Mouse (Mus musculus): Measurements from ENCODE around the gene Lrrc43. TPM values are rescaled to one million over a fixed set of nuclear protein-coding genes. Genes with fewer than 3 reads are reported as not detected.

The Lrrc43 gene
- total and polyA plus RNA-seq, 3 experiments: not detected

DNA sequence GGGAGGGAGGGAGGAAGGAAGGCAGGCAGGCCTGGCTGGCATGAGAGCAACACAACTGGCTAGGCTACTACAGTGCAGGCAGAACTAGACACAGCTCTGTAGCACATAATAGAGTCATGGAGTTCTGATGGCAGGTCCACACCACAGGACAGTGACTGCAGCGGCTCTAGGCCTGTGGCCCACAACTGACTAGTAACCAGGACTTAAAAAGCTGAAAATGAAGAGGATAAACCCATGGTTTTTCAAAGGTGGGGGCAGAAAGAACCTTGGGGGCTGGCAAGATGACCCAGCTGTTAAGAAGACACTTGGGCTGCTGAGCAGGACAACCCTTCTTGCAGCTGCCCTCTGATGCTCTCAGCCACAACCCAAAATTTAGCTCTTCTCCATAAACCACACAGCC lies 32.5 kb downstream of the Lrrc43 start:
- peaks cover 13 to 62% of the 10 kb centered on the region in 2 experiments for H3K36me3 ChIP-seq (replicated peaks in 1 of 2; ENCODE audit: control insufficient read depth in 1 of 2, insufficient read depth in 1 of 2, low read length in 1 of 2)
- no peak for TF ChIP-seq ZKSCAN1 (IDR thresholded peaks at IDR 0.05; ENCODE audit: borderline replicate concordance, low read depth, low read length)
- TF ChIP-seq CHD1 (IDR thresholded peaks at IDR 0.05; ENCODE audit: low read depth, low read length): no peak
- TF ChIP-seq JUN (IDR thresholded peaks at IDR 0.05; ENCODE audit: insufficient read depth, low read depth, low read length): no peak
- no peak for TF ChIP-seq TBP (conservative IDR thresholded peaks at IDR 0.05; ENCODE audit: low read depth, low read length)
- TF ChIP-seq ELF1 (IDR thresholded peaks at IDR 0.05; ENCODE audit: low read depth, low read length): no peak
- H3K9ac ChIP-seq (ENCODE audit: insufficient read depth, low read depth): no peak overlapping the region
- H3K4me3 ChIP-seq (replicated peaks in 1 of 3; ENCODE audit: low read depth in 2 of 3, low read length in 2 of 3, poor library complexity in 1 of 3): no peak overlapping the region
- no peak for DNase-seq (ENCODE audit: extremely low read depth)
- no peak overlapping the region for H3K4me2 ChIP-seq (ENCODE audit: insufficient read depth, low read depth, poor library complexity, severe bottlenecking)
- no peaks in the 10 kb centered on the region for H3K9me3 ChIP-seq (replicated peaks; ENCODE audit: low read length)
- no peaks in the 10 kb centered on the region for H3K27me3 ChIP-seq (replicated peaks)
- in situ Hi-C loops (cut with MboI; ENCODE audit: low pct_ligation_motif_present, low pct_unique_long_range_greater_than_20kb, low sequenced_read_pairs): no loop called here
- dilution Hi-C loops (cut with MboI; ENCODE audit: extremely low pct_ligation_motif_present, extremely low pct_unique_long_range_greater_than_20kb, low sequenced_read_pairs): no loop called here
- peaks cover 3 to 28% of the 10 kb centered on the region in 2 experiments for H3K4me1 ChIP-seq (ENCODE audit: control insufficient read depth in 1 of 2, insufficient read depth in 2 of 2)
- no peak overlapping the region for H3K27ac ChIP-seq (ENCODE audit: insufficient read depth, low read depth)
- H3K79me2 ChIP-seq (replicated peaks; ENCODE audit: control insufficient read depth, extremely low read depth, insufficient read depth, poor library complexity, severe bottlenecking): no peaks in the 10 kb centered on the region; the same call in none of the 2 replicates

DNA sequence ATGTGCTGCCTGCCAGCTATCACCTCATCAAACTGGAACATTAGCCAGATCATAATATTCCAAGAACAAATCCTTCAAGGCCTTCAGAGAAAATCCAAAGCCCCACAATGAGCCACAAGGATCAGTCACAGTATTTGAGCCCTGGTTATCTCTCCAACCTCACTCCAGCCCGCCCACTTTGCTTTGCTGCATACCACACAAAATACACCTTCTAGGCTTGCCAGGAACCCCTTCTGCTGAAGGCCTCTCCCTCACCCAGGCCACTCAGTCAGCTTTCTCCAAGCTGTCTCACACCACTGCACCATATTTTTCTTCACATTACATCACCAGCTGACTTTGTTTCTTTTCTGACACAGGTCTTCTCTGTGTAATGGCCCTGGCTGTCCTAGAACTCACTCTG lies 33.1 kb downstream of the Lrrc43 start:
- Histone ChIP-seq H3K27ac (ENCODE audit: insufficient read depth, low read depth) (no peak overlapping the region), H3K27me3 (replicated peaks) (no peaks in the 10 kb centered on the region), H3K4me1 (ENCODE audit: control insufficient read depth in 1 of 2, insufficient read depth in 2 of 2) (peaks cover 3 to 22% of the 10 kb centered on the region in 2 experiments), H3K4me2 (ENCODE audit: insufficient read depth, low read depth, poor library complexity, severe bottlenecking) (no peak overlapping the region), H3K79me2 (replicated peaks; ENCODE audit: control insufficient read depth, extremely low read depth, insufficient read depth, poor library complexity, severe bottlenecking) (no peaks in the 10 kb centered on the region; the same call in none of the 2 replicates), H3K9ac (ENCODE audit: insufficient read depth, low read depth) (no peak overlapping the region), H3K4me3 (replicated peaks in 1 of 3; ENCODE audit: low read depth in 2 of 3, low read length in 2 of 3, poor library complexity in 1 of 3) (no peak overlapping the region), H3K36me3 (replicated peaks in 1 of 2; ENCODE audit: control insufficient read depth in 1 of 2, insufficient read depth in 1 of 2, low read length in 1 of 2) (peaks cover 9 to 62% of the 10 kb centered on the region in 2 experiments), H3K9me3 (replicated peaks; ENCODE audit: low read length) (no peaks in the 10 kb centered on the region)
- no peak for TF ChIP-seq GABPA (IDR thresholded peaks at IDR 0.05; ENCODE audit: insufficient replicate concordance, low read depth, low read length)
- TF ChIP-seq POLR2A (IDR thresholded peaks at IDR 0.05; ENCODE audit: low read depth, low read length): no peak
- no peak for TF ChIP-seq USF1 (IDR thresholded peaks at IDR 0.05; ENCODE audit: low read depth, low read length)
- no peak for TF ChIP-seq POLR2AphosphoS2 (IDR thresholded peaks at IDR 0.05; ENCODE audit: low read depth, low read length)
- TF ChIP-seq JUND (conservative IDR thresholded peaks at IDR 0.05; ENCODE audit: low read depth, low read length): no peak
- TF ChIP-seq MYC (IDR thresholded peaks at IDR 0.05; ENCODE audit: low read depth, low read length): no peak
- TF ChIP-seq JUN (IDR thresholded peaks at IDR 0.05; ENCODE audit: insufficient read depth, low read depth, low read length): no peak
- TF ChIP-seq TCF12 (IDR thresholded peaks at IDR 0.05; ENCODE audit: low read depth, low read length): no peak
- TF ChIP-seq EP300 (IDR thresholded peaks at IDR 0.05; ENCODE audit: low read length): no peak
- no peak for TF ChIP-seq RCOR1 (conservative IDR thresholded peaks at IDR 0.05; ENCODE audit: low read depth, low read length)
- no peak for TF ChIP-seq ZMIZ1 (IDR thresholded peaks at IDR 0.05; ENCODE audit: low read depth, low read length)
- in situ Hi-C loops (cut with MboI; ENCODE audit: low pct_ligation_motif_present, low pct_unique_long_range_greater_than_20kb, low sequenced_read_pairs) (no loop called here), dilution Hi-C loops (cut with MboI; ENCODE audit: extremely low pct_ligation_motif_present, extremely low pct_unique_long_range_greater_than_20kb, low sequenced_read_pairs) (no loop called here)
- no peak for DNase-seq (ENCODE audit: extremely low read depth)
